Mouse (Mus musculus) T-cell, adult 2 months (primary cell): ENCODE data around the gene Fez2.

Experiments used
- DNase-seq: peaks from one replicate; pipeline ENCODE4 v3.0.0; 2022; ENCODE audit warnings: low spot score

The Fez2 gene

DNA sequence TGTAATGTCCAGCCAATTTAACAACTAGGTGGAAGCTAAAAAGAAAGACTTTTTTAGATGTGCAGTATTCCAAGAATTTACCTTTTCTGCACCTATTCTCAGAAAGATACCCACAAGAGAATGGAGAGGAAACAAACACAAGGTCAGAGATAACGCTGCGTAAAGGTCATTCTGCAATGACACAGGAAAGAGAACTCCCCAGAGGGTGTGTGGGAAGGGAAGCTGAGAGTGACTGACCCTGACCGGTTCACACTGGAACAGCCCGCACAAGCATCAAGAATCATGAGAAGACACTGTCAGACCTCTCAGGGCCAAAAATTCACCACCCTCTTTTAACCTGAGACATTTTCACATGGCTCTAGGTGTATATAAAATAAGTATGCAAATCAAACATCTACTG lies 10.4 kb downstream of the Fez2 start:
- no peak for DNase-seq

DNA sequence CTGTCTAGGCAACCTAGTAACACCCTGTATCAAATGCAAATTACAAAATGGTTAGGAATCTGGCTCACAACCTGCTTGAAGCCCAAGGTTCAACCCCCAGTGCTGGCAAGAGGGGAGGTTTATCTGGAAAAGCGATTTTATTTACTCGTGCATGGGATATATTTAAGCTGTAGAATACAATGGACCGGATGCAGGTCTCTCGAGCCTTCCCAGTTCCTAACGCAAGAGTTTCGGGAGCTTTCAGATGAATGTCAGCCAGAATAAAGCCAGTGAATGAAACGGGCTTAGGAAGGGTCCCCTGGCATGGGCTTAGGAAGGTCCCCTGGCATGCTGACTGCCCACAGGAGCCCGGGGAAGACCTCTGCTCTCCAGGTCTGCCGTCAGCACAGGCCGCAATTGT lies 11.1 kb downstream of the Fez2 start:
- DNase-seq: no peak

DNA sequence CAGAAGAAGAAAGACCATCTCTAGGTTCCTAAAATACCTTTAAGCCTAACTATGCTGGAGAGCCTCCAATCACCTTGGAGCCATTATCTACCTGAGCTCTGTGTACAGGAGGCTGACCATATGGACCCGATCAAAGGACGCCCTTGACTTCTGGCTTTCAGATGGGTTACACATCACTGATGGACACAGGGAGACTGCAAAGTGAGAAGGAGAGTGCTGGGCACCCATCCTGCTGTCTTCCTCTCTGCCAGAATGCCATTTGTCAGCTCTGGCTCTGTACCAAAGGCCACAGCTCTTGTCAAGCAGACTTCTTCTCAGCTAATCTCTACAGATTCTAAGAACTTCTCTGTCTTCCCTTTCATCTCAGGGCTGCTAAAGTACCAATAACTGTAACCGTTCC lies 12.6 kb downstream of the Fez2 start:
- DNase-seq: no peak

DNA sequence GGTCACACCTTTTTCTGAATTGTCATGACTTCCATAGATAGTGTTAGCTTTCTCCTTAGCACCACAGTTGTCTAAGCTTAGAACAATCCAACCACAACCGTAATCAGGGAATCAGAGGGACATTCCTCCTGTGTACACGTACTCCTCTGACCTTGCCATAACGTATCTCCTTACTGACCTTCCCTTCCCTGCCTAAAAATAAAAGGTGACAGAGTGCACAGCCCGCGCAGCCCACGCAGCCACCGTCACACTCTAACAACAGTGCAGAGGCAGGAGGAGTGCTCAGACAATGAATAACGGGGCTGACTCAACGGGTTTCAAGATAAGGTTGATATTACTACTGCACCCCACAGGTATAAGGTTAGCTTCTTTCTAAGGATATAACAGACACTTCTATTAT lies 14.1 kb downstream of the Fez2 start:
- DNase-seq: no peak

DNA sequence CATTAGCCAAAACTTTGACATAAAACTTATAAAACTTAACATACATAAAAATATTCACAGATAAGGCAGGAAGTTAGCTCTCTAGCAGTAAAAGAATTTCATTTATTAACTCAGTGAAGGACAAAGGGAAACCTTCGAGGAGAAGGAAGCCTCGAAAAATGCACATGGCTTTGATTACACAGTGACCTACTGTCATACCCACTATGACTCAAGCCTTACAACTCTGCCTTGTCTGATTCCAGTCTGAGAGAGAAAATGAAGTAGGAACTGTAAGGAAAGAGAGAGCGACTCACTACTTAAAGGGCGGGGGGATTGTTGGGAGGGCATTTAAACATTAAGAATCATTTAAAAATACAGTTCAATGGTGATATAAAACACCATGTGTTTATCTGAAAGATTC lies 14.7 kb downstream of the Fez2 start:
- no peak for DNase-seq

DNA sequence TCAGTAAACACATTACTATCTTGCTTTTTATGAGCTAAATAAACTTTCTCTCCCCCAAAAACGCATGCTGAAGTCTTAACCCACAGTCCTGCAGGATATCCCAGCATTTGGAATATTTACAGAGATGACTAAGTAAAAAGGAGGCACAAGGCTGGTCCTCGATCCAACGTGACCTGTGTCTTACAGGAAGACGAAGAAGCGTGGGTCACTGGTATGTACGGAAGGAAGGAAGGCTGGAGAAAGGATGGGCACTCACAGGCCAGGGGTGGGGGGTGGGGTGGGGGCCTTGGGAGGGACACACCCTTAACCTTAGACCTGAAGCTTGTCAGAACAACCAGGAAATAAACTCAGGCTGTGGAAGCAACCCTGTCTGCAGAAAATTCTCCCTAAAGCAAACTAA lies 15.8 kb downstream of the Fez2 start:
- no peak for DNase-seq

DNA sequence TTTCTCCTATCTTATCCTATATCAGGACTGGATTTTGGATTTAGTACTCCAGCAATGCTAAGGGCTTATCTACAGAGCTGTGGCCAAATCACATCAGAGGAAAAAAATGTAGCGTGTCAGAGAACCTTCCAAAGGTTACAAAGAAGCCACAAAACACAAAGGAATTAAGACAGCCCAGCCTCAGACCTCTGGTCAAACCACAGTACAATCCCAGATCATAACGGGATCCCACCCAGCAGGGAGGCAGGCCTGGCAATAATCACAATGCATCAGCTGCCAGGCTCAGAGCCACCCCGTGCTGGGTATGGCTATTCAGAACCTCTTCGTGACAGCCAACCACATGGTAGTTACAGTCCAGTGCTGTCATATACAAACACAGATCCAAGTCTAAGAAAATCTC lies 16.2 kb downstream of the Fez2 start:
- no peak for DNase-seq

DNA sequence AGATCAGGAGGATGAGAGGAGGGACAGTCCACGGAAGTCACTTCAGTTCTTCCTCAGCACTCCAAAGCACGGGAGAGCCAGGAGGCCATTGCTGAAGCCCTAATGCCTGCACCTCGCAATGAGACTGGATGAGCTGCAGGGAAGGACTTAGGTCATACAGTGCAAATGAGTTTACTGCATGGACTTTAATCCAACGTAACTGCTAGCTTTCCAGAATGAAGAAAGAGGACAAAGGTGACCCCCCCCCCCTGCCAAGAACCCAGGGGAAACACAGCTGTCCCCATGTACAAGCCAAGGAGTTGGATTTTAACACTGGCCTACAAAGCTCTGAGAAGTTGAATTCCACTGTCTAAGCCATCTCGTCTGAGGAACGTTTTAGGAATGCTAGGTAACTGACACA lies 16.6 kb downstream of the Fez2 start:
- DNase-seq: no peak

DNA sequence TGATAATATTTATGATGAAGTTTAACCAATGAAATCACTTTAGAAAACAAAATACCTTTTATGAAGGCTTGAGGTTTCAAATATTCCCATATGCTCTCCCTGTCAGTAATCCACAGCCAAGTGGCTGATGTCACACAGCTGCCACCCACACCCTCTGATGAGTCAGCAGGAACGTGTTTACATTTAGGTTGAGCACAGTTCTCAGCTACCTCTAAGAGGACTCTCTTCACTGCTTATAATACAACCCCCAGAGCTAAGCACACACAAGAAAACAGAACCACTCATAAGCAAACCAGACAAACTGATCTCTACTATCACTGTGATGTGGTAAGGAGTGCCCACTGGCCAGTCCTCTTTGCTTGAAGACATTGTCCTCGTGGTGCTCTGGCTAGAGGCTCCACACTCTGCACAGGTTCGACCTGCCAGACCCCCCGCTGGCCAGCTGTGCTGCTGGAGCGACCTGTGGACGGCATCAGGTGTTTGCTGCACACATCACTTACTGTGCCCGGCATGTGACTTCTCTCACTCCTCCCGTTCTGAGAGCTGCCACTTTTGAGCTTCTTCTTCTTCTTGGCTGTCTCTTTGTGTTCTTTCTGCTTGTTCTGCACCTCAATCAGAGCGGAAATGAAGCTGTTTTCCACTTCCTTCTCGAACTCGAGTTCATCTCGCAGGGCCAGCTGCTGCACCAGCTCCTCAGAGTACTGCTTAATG lies 17.7 kb downstream of the Fez2 start:
- peak; percentile 51 for DNase-seq

DNA sequence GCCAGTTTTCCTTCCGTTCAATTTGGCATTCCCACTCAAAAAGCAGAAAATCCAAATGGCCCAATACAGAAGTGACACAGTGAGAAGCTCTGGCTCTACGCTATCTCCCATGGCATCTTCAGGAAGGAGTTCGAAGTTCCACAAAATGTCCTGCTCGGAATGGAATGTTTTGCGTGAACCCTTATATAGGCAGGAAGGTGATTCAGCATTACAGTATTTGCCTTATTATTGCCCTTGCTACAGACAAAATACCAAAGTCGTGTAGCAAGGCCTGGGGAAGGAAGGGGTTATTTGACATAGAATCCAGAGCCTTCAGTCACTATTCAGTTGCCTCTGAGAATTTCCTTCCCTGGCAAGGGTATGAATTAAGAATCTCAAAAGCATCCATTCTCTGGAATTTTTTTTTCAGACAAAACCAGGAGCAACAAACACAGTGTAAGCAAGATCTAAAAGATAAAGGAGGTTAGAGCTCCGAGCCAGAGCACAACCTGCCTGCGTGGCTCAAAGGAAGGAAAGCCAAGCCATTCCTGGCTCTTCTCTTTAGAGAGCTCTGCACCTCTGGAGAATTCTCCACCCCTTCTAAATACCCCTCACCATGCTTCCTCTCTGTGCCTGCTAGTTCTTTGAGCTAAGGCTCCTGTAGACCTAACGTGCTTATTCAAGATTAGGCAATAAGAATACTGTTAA lies 25.4 kb downstream of the Fez2 start:
- no peak for DNase-seq

DNA sequence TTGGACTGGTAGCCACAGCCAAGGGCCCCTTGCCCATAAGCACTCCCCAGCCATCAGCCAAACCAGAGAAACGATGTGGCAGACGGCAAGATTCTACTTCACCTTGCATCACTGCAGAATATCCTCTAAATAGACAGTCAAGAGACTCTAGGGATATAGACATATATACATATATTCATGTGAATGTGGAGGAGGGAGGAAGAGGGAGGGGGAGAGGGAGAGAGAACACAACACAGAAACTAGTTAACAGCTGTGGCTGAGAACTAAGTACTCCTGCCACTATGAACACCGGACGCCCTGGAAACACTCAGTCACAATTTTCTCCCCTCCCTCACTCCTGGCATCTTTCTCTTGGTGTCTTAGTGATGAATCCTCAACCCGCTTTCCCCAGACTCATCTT lies 28.4 kb downstream of the Fez2 start:
- DNase-seq: no peak

DNA sequence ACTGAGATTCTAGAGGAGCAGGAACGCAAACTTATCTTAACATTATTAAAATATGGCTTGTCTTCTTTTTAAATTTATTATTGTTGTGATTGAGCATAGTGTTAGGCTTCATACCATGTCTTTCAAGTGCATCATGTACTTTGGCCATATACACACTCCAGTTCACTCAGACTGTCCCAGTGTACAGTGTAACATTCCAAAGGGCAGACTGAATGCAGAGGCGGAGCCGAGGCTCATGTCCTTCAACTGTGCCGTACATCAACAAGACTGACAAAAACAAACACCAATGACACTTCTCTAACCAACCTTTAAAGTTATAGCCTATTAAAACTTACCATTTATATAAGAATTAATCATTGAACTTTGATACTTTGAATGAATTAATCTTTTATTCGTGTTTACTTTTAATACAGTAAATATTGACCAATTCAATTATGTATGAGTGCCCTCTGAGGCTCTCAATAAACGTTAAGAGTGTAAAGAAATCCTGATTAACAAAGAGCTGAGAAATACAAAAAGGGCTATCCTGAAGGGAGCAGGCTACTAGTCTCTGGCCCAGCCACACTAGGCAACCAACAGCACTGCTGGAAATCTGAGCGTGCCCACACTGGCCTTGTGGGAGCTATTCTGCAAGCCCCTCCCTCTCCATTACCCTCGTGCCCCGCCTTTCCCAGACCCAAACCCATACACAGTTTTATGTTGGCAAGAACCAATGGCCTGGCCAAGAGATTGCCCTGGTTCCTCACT lies 29.7 kb downstream of the Fez2 start:
- DNase-seq: no peak

DNA sequence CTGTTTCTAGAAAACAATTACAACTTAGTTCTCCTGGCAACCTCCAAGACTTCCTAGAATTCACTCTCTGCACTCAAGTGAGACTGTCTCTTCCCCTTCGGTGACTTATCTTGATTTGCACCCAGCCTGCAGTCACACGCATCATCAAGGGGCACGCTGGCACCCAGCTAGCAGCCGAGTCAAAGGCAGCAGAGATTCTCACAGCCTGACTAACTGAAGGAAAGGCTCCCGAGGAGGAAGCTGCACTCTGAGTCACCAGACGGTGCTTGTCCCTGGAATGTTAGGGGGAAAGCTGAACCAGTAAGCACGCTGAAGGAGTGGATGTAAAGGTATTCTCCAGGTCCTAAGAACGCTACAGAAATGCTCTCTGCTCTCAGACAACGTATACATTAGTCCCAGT lies 30.3 kb downstream of the Fez2 start:
- no peak for DNase-seq

DNA sequence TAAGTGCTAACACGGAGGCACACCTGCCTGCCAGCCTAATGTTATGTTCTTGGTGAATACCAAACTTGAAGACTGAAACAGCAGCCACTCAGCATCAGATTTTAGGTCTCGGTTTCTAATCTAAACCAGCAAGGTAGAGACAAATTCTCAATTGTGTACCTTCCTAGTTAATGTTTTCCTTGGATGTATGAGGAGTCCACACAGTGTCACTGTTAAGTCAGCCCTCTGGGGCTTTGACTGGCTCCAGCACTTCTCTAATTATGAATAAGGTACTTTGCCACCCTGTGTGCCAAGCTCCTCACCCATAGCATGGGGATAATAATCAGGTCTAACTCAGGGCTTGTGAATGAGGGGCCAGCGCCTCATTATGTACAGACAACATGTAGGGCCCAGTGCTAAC lies 35.6 kb downstream of the Fez2 start:
- DNase-seq: no peak

DNA sequence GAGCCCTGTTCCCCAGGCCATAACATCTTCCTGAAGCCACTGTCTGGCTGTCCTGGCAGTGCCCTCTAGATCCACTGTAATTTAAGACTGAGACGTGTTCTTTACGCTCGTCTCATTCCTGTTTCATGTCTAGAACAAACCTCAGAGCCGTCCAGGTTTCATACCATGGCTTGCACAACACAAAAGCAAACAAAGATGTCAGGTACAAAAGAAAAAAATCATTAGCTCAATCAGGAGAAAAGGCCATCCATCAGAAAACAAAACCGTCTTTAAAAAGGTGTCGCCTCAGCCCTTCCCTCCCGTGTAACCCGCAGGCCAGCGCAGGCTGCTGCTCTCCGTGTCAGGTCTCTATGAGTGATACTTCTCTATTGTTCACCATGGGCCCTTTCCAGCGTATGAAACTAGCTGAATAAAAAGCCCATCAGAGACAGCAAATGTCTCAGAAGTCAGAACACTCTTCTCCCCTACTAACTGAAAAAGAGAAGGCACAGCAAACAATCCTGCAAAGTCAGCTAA lies 38.2 kb downstream of the Fez2 start:
- DNase-seq: no peak

DNA sequence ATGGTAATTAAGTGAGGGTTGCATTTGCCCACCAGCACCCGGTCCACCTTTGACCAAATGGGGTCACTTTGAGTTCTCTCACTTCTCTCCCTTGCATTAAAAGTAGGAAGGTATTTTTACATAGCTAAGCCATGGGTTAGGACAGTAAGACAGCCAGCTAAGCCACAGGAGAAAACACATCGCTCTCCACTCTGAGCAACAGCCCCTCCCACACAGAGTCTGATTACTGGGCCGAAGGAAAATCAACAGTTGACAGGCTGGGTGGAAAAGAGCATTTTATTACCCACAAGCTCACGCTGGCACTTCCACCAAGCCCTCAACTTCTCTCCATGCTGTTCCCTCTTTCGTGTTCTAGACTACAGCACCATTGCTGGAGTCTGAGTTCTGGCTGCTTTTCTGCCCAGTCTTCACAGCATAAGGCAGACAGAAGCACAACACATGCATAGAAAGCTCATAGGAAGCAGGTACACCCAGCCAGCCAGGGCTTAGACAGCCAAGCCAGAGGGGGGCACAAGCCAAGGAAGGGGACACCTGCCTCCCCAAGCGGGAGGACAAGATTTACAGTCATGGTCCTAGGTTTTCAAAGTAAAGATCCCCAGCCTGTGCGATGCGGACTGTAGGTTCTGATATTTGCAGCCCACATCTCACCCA lies 38.7 kb downstream of the Fez2 start:
- no peak for DNase-seq

DNA sequence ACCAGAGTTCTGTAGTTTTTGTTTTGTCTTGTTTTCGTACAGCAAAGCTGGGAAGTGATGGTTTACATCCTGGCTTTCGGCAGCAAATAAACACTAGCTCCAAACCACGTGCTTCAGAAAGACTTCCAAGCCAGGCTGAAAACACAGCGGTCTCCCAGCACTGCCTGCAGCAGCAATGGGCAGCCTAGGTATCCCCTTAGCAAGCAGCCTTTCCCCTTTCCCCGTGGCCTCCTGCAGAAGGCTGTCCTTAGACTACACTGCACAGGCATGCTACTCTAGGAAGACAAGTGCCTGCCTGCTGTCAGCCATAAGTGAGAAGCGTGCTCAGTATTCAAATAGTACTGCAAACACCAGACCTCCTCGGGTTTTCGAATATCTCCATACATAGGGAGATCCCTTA lies 41.4 kb downstream of the Fez2 start:
- no peak for DNase-seq

DNA sequence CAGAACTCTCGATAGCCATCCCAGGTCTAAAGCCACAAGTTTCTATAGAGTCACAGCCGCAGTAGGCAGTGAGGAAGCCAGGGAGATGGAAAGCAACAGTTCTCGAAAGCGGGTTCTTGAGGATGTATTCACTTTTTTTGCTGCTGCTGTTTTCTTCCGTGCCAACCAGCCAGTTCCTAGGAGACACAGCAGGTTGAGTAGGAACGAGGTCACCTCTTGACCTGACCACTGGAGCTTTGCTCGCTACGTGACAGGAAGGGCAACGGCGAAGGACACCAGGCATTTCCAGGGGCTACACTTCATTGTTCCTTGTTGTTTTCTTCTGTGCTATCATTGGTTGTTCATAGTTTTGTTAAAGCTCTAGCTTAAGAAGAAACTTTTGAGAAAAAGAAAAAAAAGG lies 43.2 kb downstream of the Fez2 start:
- no peak for DNase-seq

DNA sequence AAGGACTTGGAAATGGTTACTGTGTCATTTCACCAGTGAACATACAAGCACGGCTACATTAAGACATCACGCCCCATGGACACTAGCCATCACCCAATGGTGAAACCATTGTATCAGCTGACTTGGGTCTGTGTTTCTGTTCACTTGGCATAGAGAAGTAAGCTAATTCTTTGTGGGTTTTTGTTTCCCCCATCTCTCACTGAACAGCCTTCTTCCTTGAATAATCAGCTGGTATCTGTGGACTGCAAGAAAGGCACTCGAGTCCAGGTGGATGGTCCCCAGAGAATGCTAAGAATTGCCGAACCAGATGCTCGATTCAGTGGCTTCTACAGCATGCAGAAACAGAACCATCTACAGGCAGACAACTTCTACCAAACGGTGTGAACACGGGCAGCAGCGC lies 44.1 kb downstream of the Fez2 start:
- no peak for DNase-seq

DNA sequence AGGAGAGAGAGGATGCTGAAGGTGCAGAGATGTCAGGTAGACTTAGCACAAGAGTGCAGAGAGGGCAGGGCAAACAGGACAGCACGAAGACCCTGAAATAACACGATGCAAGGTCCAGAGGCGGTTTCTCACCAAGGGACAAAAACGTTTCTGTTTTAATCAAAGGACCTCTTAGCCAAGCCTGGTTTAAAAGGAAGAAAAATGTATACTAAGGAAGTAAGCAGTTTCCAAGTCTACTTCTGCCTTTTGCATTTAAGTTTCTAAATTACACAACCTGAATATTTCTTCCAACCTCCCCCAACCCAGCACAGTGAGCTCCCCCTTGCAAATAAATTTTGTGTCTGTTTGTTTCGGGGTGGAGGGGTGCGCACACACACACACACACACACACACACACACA lies 44.8 kb downstream of the Fez2 start:
- DNase-seq: no peak

DNA sequence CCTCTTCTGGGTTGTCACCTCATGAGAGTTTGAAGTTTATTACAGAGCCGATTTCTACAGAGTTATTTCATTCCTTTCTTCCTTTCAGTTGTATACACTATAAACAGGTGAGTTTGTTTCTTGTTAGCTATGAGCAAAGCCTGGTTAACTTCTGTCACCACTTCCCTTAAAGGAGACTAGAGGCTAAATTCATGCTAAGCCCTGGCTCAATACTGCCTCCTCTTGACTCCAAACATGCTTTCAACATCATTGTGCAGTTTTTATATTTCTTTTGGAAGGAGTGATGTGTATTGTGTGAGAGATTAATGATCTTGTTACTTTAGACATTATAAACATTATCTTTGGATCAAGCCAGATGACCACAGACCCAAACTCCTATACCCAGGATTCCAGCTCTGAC lies 47.5 kb downstream of the Fez2 start:
- DNase-seq: peak; percentile 37

DNA sequence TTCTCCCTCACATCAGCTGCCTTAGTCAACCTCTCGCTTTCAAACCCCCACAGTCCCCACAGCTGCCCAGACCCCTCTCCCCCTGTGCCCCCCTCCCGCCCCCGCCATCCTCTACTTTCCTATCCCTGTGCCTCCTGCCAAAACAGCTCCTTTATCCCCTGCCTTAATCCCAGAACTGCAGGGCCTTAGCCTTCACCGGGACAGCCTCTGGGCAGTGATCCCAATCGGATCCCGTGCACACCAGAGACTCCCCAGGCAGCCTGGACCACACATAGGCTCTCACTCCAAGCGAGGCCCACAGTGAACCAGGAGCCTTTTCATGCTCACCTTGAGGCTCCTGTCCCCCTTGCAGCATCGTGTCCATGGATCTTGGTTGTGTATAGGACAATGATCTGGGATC lies 49.5 kb downstream of the Fez2 start:
- DNase-seq: no peak

DNA sequence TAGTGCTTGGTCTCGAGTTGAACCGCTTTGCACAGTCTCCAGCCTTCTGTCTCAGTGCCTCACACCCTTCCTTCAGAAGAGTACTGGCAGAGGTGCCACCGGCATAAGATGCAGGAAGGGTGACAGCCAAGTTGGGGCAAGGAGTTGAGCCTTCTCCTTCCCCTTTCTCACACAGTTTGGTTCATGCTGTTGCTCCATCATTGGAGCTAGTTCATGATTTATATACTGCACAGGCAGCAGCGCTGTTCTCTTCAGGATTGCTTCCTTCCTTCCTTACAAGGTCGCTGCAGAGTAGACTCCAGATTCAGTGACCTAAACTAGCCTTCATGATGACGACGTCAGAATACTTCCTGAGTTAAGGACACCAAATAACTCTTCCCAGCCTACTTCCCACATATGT lies 51.9 kb downstream of the Fez2 start:
- DNase-seq: no peak
